ENCODE assay signal across 8 mouse cellular contexts in the genomic region with DNA sequence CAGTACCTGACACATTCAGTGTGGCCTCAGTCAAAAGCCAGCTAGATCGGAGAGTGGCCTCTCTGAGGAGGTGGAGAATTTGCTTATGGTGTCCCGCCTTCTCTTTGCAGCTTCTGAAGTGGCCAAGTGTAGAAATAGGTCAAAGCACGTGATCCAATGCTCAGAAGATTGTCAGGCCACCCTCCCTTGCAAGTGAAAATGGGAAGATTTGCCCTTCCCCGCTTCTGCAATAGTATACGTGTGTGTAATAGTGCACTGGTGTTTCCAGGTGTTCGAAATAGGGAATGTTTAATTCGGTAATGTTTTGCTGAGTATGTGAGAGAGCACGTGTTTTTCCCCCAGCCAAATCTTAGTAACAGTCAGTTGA. TPM values are rescaled to one million over a fixed set of nuclear protein-coding genes. Genes with fewer than 3 reads are reported as not detected.
DNase-seq lines count a peak whose midpoint lies in the region; ATAC-seq and TF ChIP-seq lines count a peak whose summit lies in the region.

No protein-coding gene starts in this region.

- peak overlapping the region; percentile 92 for H3K4me2 ChIP-seq in embryonic facial prominence, embryonic 12.5 days (replicated peaks)
- H3K4me2 ChIP-seq in limb, embryonic 12.5 days = peak overlapping the region; percentile 90
- H3K4me2 ChIP-seq in neural tube, embryonic 12.5 days (replicated peaks) = peak overlapping the region; percentile 87

- peak overlapping the region; percentile 83 for H3K4me3 ChIP-seq in lung, adult 2 months (replicated peaks; ENCODE audit: extremely low read depth, low read depth, low read length)
- H3K4me3 ChIP-seq in embryonic facial prominence, embryonic 12.5 days = peak overlapping the region; percentile 95
- H3K4me3 ChIP-seq in limb, embryonic 12.5 days (replicated peaks) = peak overlapping the region; percentile 96
- peak overlapping the region; percentile 75 for H3K4me3 ChIP-seq in neural tube, embryonic 12.5 days

- DNase-seq in lung, adult 2 months = no peak
- no peak for DNase-seq in lung, postnatal 10 days
- DNase-seq in layer of hippocampus, postnatal 10 days (ENCODE audit: low spot score in 2 of 2) = no peak
- DNase-seq in layer of hippocampus, adult 9-10 months (ENCODE audit: low spot score) = no peak
- no peak for DNase-seq in testis, postnatal 14 days (ENCODE audit: low spot score)

- WGBS in lung, adult 2 months = 18% methylated on average over 8 of the region's 8 CpGs
- 29% methylated on average over 8 of the region's 8 CpGs for WGBS in embryonic facial prominence, embryonic 12.5 days
- 29% methylated on average over 8 of the region's 8 CpGs for WGBS in limb, embryonic 12.5 days
- 31% methylated on average over 8 of the region's 8 CpGs for WGBS in neural tube, embryonic 12.5 days

- no peaks in the 10 kb centered on the region for H3K36me3 ChIP-seq in embryonic facial prominence, embryonic 12.5 days
- no peaks in the 10 kb centered on the region for H3K36me3 ChIP-seq in limb, embryonic 12.5 days
- no peaks in the 10 kb centered on the region for H3K36me3 ChIP-seq in neural tube, embryonic 12.5 days

- no peaks in the 10 kb centered on the region for H3K4me1 ChIP-seq in lung, adult 2 months (ENCODE audit: control insufficient read depth, insufficient read depth, low read length)
- peaks cover 14% of the 10 kb centered on the region for H3K4me1 ChIP-seq in embryonic facial prominence, embryonic 12.5 days
- peaks cover 17% of the 10 kb centered on the region for H3K4me1 ChIP-seq in limb, embryonic 12.5 days (replicated peaks)
- H3K4me1 ChIP-seq in neural tube, embryonic 12.5 days = peaks cover 15% of the 10 kb centered on the region

- TF ChIP-seq CTCF in lung, adult 2 months (IDR thresholded peaks at IDR 0.05; ENCODE audit: insufficient read depth, low read length) = no peak

- H3K9ac ChIP-seq in embryonic facial prominence, embryonic 12.5 days = peak overlapping the region; percentile 77; the same call in 1 of the 2 replicates
- H3K9ac ChIP-seq in limb, embryonic 12.5 days (replicated peaks) = peak overlapping the region; percentile 70
- H3K9ac ChIP-seq in neural tube, embryonic 12.5 days = peak overlapping the region; percentile 71

- no peaks in the 10 kb centered on the region for H3K9me3 ChIP-seq in embryonic facial prominence, embryonic 12.5 days
- H3K9me3 ChIP-seq in limb, embryonic 12.5 days = no peaks in the 10 kb centered on the region
- no peaks in the 10 kb centered on the region for H3K9me3 ChIP-seq in neural tube, embryonic 12.5 days

- no peak for ATAC-seq in embryonic facial prominence, embryonic 12.5 days (ENCODE audit: insufficient number of reproducible peaks, insufficient read depth, low FRiP score, low TSS enrichment)
- ATAC-seq in limb, embryonic 12.5 days (ENCODE audit: insufficient number of reproducible peaks, insufficient read depth, low FRiP score, low TSS enrichment, low read depth) = no peak
- ATAC-seq in neural tube, embryonic 12.5 days (ENCODE audit: low FRiP score, low read depth) = no peak

- TF ChIP-seq POLR2A in lung, adult 2 months (IDR thresholded peaks at IDR 0.05; ENCODE audit: borderline replicate concordance, extremely low read depth, low read depth, low read length) = no peak

- no peak overlapping the region for H3K27ac ChIP-seq in embryonic facial prominence, embryonic 12.5 days
- no peak overlapping the region for H3K27ac ChIP-seq in limb, embryonic 12.5 days
- no peak overlapping the region for H3K27ac ChIP-seq in neural tube, embryonic 12.5 days

- peaks cover 5% of the 10 kb centered on the region for H3K27me3 ChIP-seq in embryonic facial prominence, embryonic 12.5 days
- peaks cover 9% of the 10 kb centered on the region for H3K27me3 ChIP-seq in limb, embryonic 12.5 days
- H3K27me3 ChIP-seq in neural tube, embryonic 12.5 days (replicated peaks) = 0 out of 2 replicates have a peak, but pooled peaks cover 3% of the 10 kb centered on the region

RNA-seq across cellular contexts. Expression of a gene that starts 0.8 kb away (rescaled TPM):
- polyA plus RNA-seq in lung, adult 2 months (2012; rRNA removed) = 33.3 TPM in 2 replicates
- polyA plus RNA-seq in embryonic facial prominence, embryonic 12.5 days (2016; fragmentation: Nextera tagmentation; extraction: Ambion mirVana) = 24.8 and 25.6 TPM in 2 replicates
- polyA plus RNA-seq in limb, embryonic 12.5 days (2016; fragmentation: Nextera tagmentation; extraction: Ambion mirVana) = 23.3 and 23.5 TPM in 2 replicates
- polyA plus RNA-seq in neural tube, embryonic 12.5 days (2016; fragmentation: Nextera tagmentation; extraction: Ambion mirVana) = 32.0 and 34.5 TPM in 2 replicates
- total RNA-seq in layer of hippocampus, postnatal 10 days (2021) = 10 to 100 TPM; 35.6 to 36.5 TPM
